Mouse (Mus musculus): ENCODE measurements around the gene Mto1.
A peak's percentile ranks its signal among the peaks of the same experiment; 100 is the strongest.
"Not testable (repeated sequence)": the region's sequence is repeated elsewhere in the genome, so short reads cannot be mapped to it uniquely, and the experiment has no call there.

Mto1 gene

GRCm38 (mm10) chr9:78475873-78476272 is 27.9 kb downstream of the Mto1 start:
- no peak for DNase-seq (ENCODE audit: low read depth, low spot score)

- DNase-seq (ENCODE audit: low read depth, low spot score): no peak
Measured at GRCm38 (mm10) chr9:78476531-78477020, 28.6 kb downstream of the Mto1 start.

GRCm38 (mm10) chr9:78477021-78477551 is 29.1 kb downstream of the Mto1 start:
- DNase-seq (ENCODE audit: low read depth, low spot score): peak; percentile 50

GRCm38 (mm10) chr9:78478009-78478605 is 30.1 kb downstream of the Mto1 start:
- DNase-seq (ENCODE audit: low read depth, low spot score): not testable (repeated sequence)

GRCm38 (mm10) chr9:78479308-78479707 is 31.3 kb downstream of the Mto1 start:
- DNase-seq (ENCODE audit: low read depth, low spot score): not testable (repeated sequence)

GRCm38 (mm10) chr9:78480227-78480626 is 32.2 kb downstream of the Mto1 start:
- DNase-seq (ENCODE audit: low read depth, low spot score): not testable (repeated sequence)

- DNase-seq (ENCODE audit: low read depth, low spot score): no peak
Measured at GRCm38 (mm10) chr9:78480706-78481358, 32.8 kb downstream of the Mto1 start.

GRCm38 (mm10) chr9:78481423-78482331 is 33.7 kb downstream of the Mto1 start:
- peak; percentile 96 for DNase-seq (ENCODE audit: low read depth, low spot score)

GRCm38 (mm10) chr9:78482386-78482785 is 34.4 kb downstream of the Mto1 start:
- DNase-seq (ENCODE audit: low read depth, low spot score): no peak

- DNase-seq (ENCODE audit: low read depth, low spot score): no peak
Measured at GRCm38 (mm10) chr9:78484660-78485059, 36.7 kb downstream of the Mto1 start.

- not testable (repeated sequence) for DNase-seq (ENCODE audit: low read depth, low spot score)
Measured at GRCm38 (mm10) chr9:78488021-78488420, 40.0 kb downstream of the Mto1 start.

GRCm38 (mm10) chr9:78488890-78489420 is 40.9 kb downstream of the Mto1 start, which contains the start of gene Eef1a1:
Gene Eef1a1, minus strand, starts transcription at chr9:78489151.
- DNase-seq (ENCODE audit: low read depth, low spot score): no peak

- no peak for DNase-seq (ENCODE audit: low read depth, low spot score)
Measured at GRCm38 (mm10) chr9:78491169-78491568, 43.2 kb downstream of the Mto1 start.

GRCm38 (mm10) chr9:78492254-78492653 is 44.2 kb downstream of the Mto1 start:
- DNase-seq (ENCODE audit: low read depth, low spot score): no peak

- DNase-seq (ENCODE audit: low read depth, low spot score): no peak
Measured at GRCm38 (mm10) chr9:78493171-78493570, 45.2 kb downstream of the Mto1 start.

GRCm38 (mm10) chr9:78500386-78500785 is 52.4 kb downstream of the Mto1 start:
- no peak for DNase-seq (ENCODE audit: low read depth, low spot score)

- no peak for DNase-seq (ENCODE audit: low read depth, low spot score)
Measured at GRCm38 (mm10) chr9:78501284-78501683, 53.3 kb downstream of the Mto1 start.

- DNase-seq (ENCODE audit: low read depth, low spot score): no peak
Measured at GRCm38 (mm10) chr9:78503223-78504079, 55.4 kb downstream of the Mto1 start.

GRCm38 (mm10) chr9:78504133-78504532 is 56.1 kb downstream of the Mto1 start:
- no peak for DNase-seq (ENCODE audit: low read depth, low spot score)

- DNase-seq (ENCODE audit: low read depth, low spot score): no peak
Measured at GRCm38 (mm10) chr9:78504679-78505078, 56.7 kb downstream of the Mto1 start.

- DNase-seq (ENCODE audit: low read depth, low spot score): no peak
Measured at GRCm38 (mm10) chr9:78505223-78505622, 57.2 kb downstream of the Mto1 start.

All from embryo, embryonic 11.5 days (tissue).